Mouse (Mus musculus) mouse trophoblast stem cell (cell line): ENCODE data around the gene Rbm17.
"Not testable (repeated sequence)": the region's sequence is repeated elsewhere in the genome, so short reads cannot be mapped to it uniquely, and the experiment has no call there.

ENCODE experiments used
- in situ Hi-C, 2 experiments: fragments of 300-500 bp; cut with MseI, MboI; formaldehyde crosslinking; loops; 2 replicates in 1 of 2; 3 replicates in 1 of 2; pipeline ENCODE4 v1.15.1; 2025

Gene Rbm17

GRCm38 (mm10) chr2:11604053-11604452 lies at the start of gene Rbm17:
TSS of gene Rbm17 (minus strand) at chr2:11604153.
- in situ Hi-C loops = loop anchor here in 1 of 2 experiments (10.0 kb wide), 1 partner anchor 61 kb away; no protein-coding TSS in a partner anchor

- in situ Hi-C loops = no loop called here
Measured at GRCm38 (mm10) chr2:11653330-11653729, 49.4 kb upstream of the Rbm17 start.

GRCm38 (mm10) chr2:11652780-11653179 lies 48.8 kb upstream of the Rbm17 start:
- in situ Hi-C loops = no loop called here

- in situ Hi-C loops = no loop called here
Measured at GRCm38 (mm10) chr2:11652196-11652595, 48.2 kb upstream of the Rbm17 start.

- in situ Hi-C loops = no loop called here
Measured at GRCm38 (mm10) chr2:11651476-11651875, 47.5 kb upstream of the Rbm17 start.

- in situ Hi-C loops = no loop called here
Measured at GRCm38 (mm10) chr2:11645297-11645696, 41.3 kb upstream of the Rbm17 start.

- in situ Hi-C loops = no loop called here
Measured at GRCm38 (mm10) chr2:11644057-11644456, 40.1 kb upstream of the Rbm17 start.

GRCm38 (mm10) chr2:11642451-11642941 lies 38.5 kb upstream of the Rbm17 start, which contains the start of gene Il2ra:
TSS of gene Il2ra (plus strand) at chr2:11642807.
- in situ Hi-C loops = no loop called here

- in situ Hi-C loops = no loop called here
Measured at GRCm38 (mm10) chr2:11637115-11637514, 33.2 kb upstream of the Rbm17 start.

GRCm38 (mm10) chr2:11636138-11636480 lies 32.2 kb upstream of the Rbm17 start:
- in situ Hi-C loops = no loop called here

- in situ Hi-C loops = no loop called here
Measured at GRCm38 (mm10) chr2:11635471-11636137, 31.7 kb upstream of the Rbm17 start.

- in situ Hi-C loops = no loop called here
Measured at GRCm38 (mm10) chr2:11635035-11635434, 31.1 kb upstream of the Rbm17 start.

GRCm38 (mm10) chr2:11625890-11626289 lies 21.9 kb upstream of the Rbm17 start, which contains the start of gene Gm17490:
TSS of gene Gm17490 (minus strand) at chr2:11626264.
- in situ Hi-C loops = no loop called here

- in situ Hi-C loops = no loop called here
Measured at GRCm38 (mm10) chr2:11623726-11624125, 19.8 kb upstream of the Rbm17 start.

- in situ Hi-C loops = no loop called here
Measured at GRCm38 (mm10) chr2:11623173-11623572, 19.2 kb upstream of the Rbm17 start.

- in situ Hi-C loops = no loop called here
Measured at GRCm38 (mm10) chr2:11619598-11619997, 15.6 kb upstream of the Rbm17 start.

- in situ Hi-C loops = no loop called here
Measured at GRCm38 (mm10) chr2:11616846-11617245, 12.9 kb upstream of the Rbm17 start.

GRCm38 (mm10) chr2:11612939-11613338 lies 9.0 kb upstream of the Rbm17 start:
- in situ Hi-C loops = not testable (repeated sequence)

GRCm38 (mm10) chr2:11606718-11607117 lies 2.8 kb upstream of the Rbm17 start:
- in situ Hi-C loops = loop anchor here in 1 of 2 experiments (10.0 kb wide), 1 partner anchor 58 kb away; no protein-coding TSS in a partner anchor

- in situ Hi-C loops = loop anchor here in 1 of 2 experiments (10.0 kb wide), 1 partner anchor 60 kb away; no protein-coding TSS in a partner anchor
Measured at GRCm38 (mm10) chr2:11604911-11605310, 958 bp upstream of the Rbm17 start.

- in situ Hi-C loops = loop anchor here in 1 of 2 experiments (10.0 kb wide), 1 partner anchor 62 kb away; no protein-coding TSS in a partner anchor
Measured at GRCm38 (mm10) chr2:11602506-11603489, 1.2 kb downstream of the Rbm17 start.

- in situ Hi-C loops = loop anchor here in 1 of 2 experiments (10.0 kb wide), 1 partner anchor 63 kb away; no protein-coding TSS in a partner anchor
Measured at GRCm38 (mm10) chr2:11601795-11602194, 2.2 kb downstream of the Rbm17 start.
